Mouse (Mus musculus): Measurements from ENCODE around the gene Nav2.

Gene Nav2

DNA sequence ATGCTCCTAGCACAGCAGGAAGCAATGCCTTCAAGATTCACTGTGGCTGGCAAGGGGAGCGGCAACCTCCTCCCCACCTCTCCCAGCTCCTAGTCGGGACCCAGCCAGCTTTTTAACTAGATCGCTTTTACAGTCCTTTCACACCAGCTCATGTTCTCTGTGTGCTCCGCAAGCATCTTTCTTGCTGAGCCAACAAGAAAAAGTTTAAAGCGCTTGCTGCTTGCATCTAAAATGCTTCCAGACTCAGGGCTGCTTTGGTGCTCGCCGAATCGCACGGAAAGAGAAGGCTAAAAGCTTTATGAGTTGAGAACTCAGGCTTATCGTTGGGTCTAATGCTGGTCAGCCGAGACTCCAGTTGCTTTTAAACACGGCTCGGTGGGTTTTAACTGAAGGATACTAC lies 510.3 kb downstream of the Nav2 start:
- no peak for DNase-seq

DNA sequence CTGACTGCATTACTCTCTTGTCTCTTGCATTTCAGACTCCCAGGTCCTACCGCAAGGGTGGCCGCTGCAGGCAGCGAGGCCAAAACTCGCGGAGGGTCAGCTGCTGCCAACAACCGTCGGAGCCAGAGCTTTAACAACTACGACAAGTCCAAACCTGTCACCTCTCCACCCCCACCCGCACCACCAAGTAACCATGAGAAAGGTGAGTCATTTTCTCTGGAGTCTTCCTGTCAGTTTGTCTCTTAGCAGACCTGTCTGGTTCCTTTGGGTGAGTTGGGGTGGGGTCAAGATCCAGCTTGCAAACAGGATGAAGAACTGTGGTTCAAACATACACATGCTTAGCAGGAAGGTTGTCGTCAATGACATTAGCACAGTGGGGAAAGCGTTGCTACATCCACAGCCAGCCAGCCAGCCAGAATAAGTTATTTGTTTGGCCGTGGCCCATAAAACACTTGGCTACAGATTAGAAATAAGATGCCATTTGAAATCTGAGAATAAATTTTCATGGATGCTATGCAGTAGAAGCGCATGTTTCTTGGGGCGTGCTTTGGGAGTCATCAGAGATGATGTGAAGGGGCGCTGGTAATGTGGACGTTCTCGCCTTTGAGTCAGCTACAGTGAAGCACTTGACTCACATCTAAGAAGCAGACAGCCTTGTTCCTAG lies 511.8 kb downstream of the Nav2 start:
- DNase-seq = no peak

GRCm38 (mm10) chr7:49421261-49421660 lies 512.7 kb downstream of the Nav2 start:
- DNase-seq = no peak

- no peak for DNase-seq
These were observed 515.4 kb downstream of the Nav2 start for GRCm38 (mm10) chr7:49423943-49424342.

DNA sequence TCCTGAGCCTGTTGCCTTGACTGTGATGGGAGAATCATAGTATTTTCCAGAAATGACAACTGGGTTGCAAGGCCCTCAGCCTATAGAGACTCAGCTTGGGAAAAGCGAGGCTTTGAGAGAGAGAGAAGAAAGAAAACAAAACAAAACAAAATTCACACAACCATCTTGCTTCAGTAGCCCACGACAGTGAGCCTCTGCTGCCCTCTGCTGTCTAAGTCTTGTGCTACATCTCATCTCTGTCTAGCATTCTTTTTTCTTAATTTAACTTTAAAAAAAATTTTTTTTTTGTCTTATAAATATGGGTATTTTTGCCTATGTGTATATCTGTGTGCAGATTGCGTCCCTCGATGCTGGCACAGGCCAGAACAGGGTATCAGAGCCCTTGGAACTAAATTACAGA lies 517.5 kb downstream of the Nav2 start:
- DNase-seq = no peak

- no peak for DNase-seq
These were observed 519.3 kb downstream of the Nav2 start for GRCm38 (mm10) chr7:49427843-49428242.

DNA sequence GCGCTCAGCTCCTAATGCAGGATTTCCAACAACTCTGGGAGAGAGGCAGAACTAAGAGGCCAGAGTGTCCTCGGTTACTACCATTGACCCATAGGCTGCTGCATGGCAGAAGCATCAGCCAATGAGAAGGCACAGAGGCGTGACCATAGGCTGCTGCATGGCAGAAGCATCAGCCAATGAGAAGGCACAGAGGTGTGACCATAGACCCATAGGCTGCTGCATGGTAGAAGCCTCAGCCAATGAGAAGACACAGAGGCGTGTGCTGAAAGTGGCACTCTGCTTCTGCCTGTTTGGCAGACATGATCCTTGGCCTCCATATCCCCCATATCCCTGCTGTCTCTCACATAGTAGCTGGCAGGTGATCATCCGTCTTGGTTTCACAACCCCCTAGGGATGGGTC lies 520.4 kb downstream of the Nav2 start:
- no peak for DNase-seq

- DNase-seq = no peak
These were observed 522.3 kb downstream of the Nav2 start for GRCm38 (mm10) chr7:49430808-49431207.

- no peak for DNase-seq
These were observed 525.4 kb downstream of the Nav2 start for GRCm38 (mm10) chr7:49433945-49434344.

DNA sequence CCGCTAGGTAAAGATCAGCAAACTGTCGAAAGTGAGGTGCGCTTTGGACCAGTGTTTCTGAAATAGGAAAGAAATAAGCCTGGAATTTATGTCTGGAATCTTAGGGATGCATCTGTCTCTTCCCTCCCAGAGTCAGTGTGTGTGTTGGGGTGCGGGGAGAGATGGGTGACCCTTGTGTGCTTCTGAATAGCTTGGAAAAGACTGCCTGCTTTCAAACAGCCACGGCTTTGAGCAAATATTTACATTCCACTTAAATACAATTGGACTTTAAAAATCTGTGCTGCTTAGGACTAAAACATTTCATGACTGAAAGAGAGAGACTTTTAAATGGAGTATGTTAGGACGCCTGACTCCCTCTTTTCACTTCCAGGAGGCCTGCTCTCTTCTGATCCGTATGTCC lies 528.0 kb downstream of the Nav2 start:
- no peak for DNase-seq

- DNase-seq = peak; percentile 82
These were observed 529.4 kb downstream of the Nav2 start for GRCm38 (mm10) chr7:49437901-49438300.

DNA sequence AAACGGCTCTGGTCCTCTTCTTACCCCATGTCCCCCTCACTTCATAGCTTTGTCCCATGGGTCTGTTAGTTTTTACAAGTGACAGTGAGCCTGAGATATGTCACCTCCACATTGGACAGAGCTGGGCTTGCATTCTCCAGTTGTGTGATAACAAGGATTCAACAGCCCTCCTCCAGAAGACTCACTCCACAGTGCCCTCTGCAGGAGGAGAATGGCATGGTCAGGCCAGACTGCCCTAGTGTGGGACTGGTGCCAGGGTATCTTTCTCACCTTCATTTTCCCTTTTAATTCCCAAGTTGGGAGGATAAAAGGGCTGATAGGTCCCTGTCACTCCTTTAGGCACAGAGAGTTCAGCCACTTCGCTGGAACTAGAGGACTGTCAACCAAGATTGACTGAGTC lies 530.6 kb downstream of the Nav2 start:
- no peak for DNase-seq

GRCm38 (mm10) chr7:49440333-49440969 lies 531.9 kb downstream of the Nav2 start:
- DNase-seq = peak; percentile 89

DNA sequence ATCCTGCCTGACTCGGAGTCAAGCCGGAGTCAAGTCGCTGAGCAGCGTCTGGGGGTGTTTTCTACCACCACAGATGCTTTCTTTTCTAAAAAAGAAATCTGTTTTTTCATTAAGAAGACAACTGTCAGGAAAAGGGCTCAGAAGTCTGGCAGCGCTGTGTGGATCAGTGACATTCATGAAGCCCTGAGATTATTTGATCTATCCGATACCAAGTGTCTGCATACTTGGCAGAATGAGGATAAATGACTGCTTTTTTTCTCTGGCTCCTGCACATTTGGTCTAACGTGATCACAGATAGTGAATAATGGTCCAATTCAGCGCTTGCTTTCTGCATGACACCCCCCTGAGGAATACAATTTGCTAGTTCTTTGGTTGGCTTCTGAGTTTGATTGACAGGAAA lies 533.7 kb downstream of the Nav2 start:
- no peak for DNase-seq

DNA sequence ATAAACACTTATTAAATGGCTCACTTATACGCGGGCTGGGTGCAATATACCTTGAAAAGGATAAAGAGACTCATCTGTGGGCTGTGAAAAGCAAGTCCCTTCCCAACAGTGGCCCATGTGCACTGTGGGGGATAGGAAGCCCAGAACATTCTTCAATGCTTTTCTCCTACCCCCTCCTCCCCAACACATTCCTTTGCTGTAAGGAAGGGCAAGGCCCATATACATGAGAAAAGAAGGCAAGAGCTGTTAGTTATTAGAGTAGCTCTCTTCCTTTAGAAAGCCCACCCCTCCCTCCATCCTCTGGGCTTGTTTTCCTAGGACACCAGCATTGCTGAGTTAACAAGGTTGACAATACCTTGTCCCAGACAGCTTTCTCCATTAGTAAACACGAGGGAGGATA lies 540.1 kb downstream of the Nav2 start:
- DNase-seq = no peak

DNA sequence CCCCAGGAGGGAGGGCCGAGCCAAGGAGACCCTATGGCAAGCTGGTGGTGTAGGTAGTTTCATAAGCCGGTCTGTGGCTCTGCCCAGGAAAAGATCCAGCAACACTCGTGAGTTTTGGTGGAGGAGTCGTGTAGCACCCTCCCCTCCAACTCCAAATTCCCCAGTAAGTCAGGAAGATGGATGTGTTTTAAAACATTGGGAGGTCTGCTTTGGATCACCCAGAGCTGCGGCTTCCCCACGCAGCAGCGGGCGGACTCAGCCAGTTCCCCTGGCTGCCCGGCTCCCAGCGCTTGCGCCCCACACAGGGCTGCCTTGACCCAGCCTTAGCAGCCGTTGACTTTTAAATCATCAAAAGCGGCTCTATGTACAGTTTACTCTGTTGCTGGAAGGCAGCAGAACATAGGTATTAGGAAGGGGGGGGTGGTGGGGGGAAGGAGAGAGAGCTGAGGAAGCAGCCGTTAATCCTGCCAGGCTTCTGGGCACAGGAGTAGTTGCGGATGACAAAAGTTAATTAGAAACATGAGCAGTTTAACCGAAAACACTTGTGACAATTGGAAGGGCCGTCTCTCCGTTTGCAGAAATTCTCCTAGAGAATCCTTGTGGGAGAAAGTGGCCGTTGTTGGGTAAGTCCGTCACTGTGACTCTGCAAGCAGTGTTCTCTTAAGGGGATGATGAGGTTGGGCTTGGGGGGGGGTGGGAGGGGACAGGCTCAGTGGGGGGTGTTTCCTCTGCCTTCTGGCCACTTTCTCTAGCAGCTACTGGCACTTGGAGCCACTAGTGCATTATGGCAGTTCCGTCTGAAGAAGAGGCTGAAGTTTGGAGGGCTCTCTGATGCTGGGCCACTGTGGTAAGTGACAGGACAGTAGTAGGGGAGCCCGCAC lies 542.0 kb downstream of the Nav2 start:
- peak; percentile 57 for DNase-seq

DNA sequence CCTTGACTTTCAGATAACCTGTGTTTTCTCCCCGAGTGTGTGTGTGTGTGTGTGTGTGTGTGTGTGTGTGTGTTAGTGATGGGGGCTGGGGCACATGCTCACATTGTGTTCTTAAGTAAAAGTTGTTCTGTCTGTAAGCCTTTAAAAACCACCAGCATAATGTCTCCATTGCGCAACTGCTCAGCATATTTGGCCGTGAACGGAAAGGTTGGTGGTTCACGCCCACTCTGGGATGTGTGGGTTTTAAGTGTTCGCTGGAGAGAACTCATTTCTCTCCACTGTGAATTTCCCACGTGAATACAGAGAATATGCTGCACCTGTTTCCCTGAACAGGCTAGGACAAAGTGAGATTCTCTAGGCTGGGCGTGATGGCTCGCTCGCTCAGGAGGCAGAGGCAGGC lies 542.7 kb downstream of the Nav2 start:
- DNase-seq = peak; percentile 86

DNA sequence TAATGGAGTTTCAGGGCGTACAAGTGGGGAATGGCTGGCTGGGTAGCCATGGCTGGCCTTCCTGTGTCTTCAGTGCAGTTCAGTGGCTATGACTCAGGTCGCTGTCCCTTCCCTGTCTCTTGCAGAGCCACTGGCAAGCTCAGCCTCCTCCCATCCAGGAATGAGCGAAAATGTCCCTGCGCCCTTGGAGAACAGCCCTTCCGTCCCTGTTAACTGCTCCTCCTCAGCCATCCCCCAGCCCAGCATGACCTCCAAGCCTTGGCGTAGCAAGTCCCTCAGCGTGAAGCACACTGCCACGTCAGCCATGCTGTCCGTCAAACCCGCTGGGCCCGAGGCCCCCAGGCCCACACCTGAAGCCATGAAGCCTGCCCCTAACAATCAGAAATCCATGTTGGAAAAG lies 543.8 kb downstream of the Nav2 start:
- no peak for DNase-seq

DNA sequence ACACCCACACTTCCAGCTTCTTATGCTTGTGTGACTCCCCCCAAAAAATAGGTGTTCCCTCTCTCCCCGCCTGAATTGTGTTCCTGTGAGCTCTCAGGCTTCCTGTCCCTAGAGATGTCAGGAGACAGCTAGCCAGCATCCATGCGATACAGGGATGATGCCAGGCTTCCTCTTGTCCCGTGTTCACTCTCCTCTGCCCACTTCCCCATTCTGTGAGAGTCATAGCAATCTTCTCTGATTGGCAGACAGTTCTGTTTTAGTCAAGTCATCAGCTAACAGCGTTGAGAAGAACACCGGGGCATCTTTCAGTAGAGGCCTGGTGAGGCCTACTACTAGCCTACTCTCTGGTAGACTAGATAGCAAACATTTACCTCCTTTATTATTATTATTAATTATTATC lies 546.1 kb downstream of the Nav2 start:
- DNase-seq = no peak

DNA sequence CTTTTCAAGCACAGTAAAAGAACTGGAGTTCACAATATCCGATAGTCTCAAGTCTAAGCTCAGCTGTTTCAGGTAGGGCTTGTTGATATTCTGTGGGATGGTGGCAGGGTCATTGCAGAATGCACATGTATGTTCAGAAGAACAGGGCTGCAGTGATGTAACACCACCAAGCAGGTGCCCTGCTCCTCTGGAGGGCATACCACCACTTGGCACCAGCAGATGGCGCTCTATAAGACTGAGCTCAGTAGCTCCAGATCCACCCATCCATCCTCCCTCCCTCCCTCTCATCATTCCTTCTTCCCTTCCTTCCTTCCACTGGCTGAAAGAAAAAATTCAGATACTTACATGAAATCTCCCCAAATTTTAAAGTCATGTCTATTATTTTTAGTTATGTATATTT lies 547.6 kb downstream of the Nav2 start:
- DNase-seq = no peak

- no peak for DNase-seq
These were observed 548.9 kb downstream of the Nav2 start for GRCm38 (mm10) chr7:49457398-49457797.

DNA sequence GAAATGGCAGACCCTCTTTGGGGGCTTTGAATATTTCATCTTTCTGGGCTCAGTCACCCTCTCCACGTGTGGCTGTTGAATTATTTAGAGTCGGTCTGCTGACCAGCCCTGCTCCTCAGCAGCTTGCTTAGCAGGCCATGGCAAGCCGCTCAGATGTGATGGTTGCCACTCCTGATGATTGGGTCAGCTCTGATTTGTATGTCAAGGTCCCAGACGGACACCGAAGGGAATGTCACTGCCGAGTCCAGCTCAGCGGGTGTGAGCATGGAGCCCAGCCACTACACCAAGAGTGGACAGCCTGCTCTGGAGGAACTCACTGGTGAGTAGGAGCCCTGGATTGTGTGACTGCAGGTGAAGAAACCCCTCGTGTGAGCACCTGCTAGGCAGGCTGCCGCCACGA lies 549.4 kb downstream of the Nav2 start:
- DNase-seq = no peak

GRCm38 (mm10) chr7:49462328-49462811 lies 553.9 kb downstream of the Nav2 start:
- no peak for DNase-seq

DNA sequence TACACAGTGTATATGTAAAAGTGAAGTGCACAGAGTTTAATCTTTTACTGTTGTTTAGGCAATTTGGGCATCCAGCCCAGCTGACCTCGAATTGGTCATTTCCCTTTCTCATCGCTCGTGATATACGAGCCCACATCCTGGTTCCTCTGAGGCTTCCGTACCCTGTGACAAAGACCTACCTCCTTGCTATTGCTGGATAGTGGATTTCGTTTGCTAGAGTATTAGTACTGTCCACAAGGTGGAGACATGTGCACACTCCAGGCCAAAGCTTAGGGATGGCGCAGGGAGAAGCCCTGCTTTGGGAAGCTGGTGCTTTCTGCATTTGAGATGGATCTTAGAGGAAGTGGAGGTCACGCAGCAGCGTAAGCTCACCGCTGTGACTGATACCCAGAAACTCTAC lies 559.3 kb downstream of the Nav2 start:
- no peak for DNase-seq
